Mouse (Mus musculus): ENCODE measurements at regions not wholly inside any gene's neighbourhood (a gene's known extent, or its start where the extent isn't known, plus 50 kb on each side); places are given as distances from the start of the nearest gene placed in this dataset.

GRCm38 (mm10) chr15:67040229-67040628, 539.5 kb upstream of the Lrrc6 start:
- TF ChIP-seq EP300 (optimal IDR thresholded peaks at IDR 0.05) (no peak), CTCF (IDR thresholded peaks at IDR 0.05; ENCODE audit: low read depth) (no peak)
